Mouse (Mus musculus) T-helper 2 cell (primary cell): ENCODE results near the gene Cdc42ep3.

Experiments used
- in situ Hi-C: fragments of 300-600 bp; cut with MboI, MseI; formaldehyde crosslinking; loops from one replicate; pipeline ENCODE4 v1.15.1; 2025; ENCODE audit warnings: high pct_unique_total_duplicates

Gene Cdc42ep3

GRCm38 (mm10) chr17:79291672-79292071 lies 63.2 kb downstream of the Cdc42ep3 start:
- in situ Hi-C loops, result no loop called here

- in situ Hi-C loops, result no loop called here
Measured at GRCm38 (mm10) chr17:79290697-79291096, 64.2 kb downstream of the Cdc42ep3 start.

GRCm38 (mm10) chr17:79287302-79287701 lies 67.6 kb downstream of the Cdc42ep3 start:
- in situ Hi-C loops, result no loop called here

- in situ Hi-C loops, result no loop called here
Measured at GRCm38 (mm10) chr17:79285030-79285601, 69.8 kb downstream of the Cdc42ep3 start.
